Mouse (Mus musculus): ENCODE data around the gene Pabpn1l. TPM values are rescaled to one million over a fixed set of nuclear protein-coding genes. Genes with fewer than 3 reads are reported as not detected.

Pabpn1l gene
- 0.55 TPM for polyA plus RNA-seq (2012; fragmentation: generic; extraction: Trizol)

GRCm38 (mm10) chr8:122622727-122623126, at the start of gene Pabpn1l:
TSS of gene Pabpn1l (minus strand) at chr8:122622739.
- TF ChIP-seq E2F4 (IDR thresholded peaks at IDR 0.05; ENCODE audit: insufficient read depth): no peak
- peak in 1 of 3 experiments; percentile 9 for TF ChIP-seq MYOG (IDR thresholded peaks at IDR 0.05; ENCODE audit: control insufficient read depth in 1 of 3, insufficient read depth in 1 of 3, insufficient read length in 2 of 3, low read depth in 2 of 3)
- TF ChIP-seq MAX (IDR thresholded peaks at IDR 0.05; ENCODE audit: low read depth): no peak
- Histone ChIP-seq H3ac (ENCODE audit: control insufficient read depth, insufficient read length) (no peak within 1 kb of the TSS), H3K36me3 (ENCODE audit: control insufficient read depth, insufficient read depth) (no peaks in the 10 kb centered on the region), H3K4me3 (no peak within 1 kb of the TSS), H3K79me2 (ENCODE audit: control insufficient read depth, insufficient read depth) (no peaks in the 10 kb centered on the region), H3K4me2 (ENCODE audit: low read depth) (no peak within 1 kb of the TSS), H3K27me3 (ENCODE audit: control insufficient read depth, insufficient read depth, insufficient read length) (peaks cover 18% of the 10 kb centered on the region)

- Histone ChIP-seq H3K27me3 (ENCODE audit: control insufficient read depth, insufficient read depth, insufficient read length) (peaks cover 65% of the 10 kb centered on the region), H3K4me3 (no peak overlapping the region), H3K4me2 (ENCODE audit: low read depth) (no peak overlapping the region), H3ac (ENCODE audit: control insufficient read depth, insufficient read length) (no peak overlapping the region), H3K36me3 (ENCODE audit: control insufficient read depth, insufficient read depth) (no peaks in the 10 kb centered on the region), H3K79me2 (ENCODE audit: control insufficient read depth, insufficient read depth) (no peaks in the 10 kb centered on the region)
- TF ChIP-seq MYOD1 (IDR thresholded peaks at IDR 0.05; ENCODE audit: control insufficient read depth in 1 of 3, insufficient read length in 2 of 3, low read depth in 2 of 3): peak in 2 of 3 experiments; percentile 16 to 36
- peak in 1 of 3 experiments; percentile 73 for TF ChIP-seq MYOG (IDR thresholded peaks at IDR 0.05; ENCODE audit: control insufficient read depth in 1 of 3, insufficient read depth in 1 of 3, insufficient read length in 2 of 3, low read depth in 2 of 3)
- peak; percentile 8 for TF ChIP-seq TCF3 (IDR thresholded peaks at IDR 0.05; ENCODE audit: insufficient read length, low read depth)
- TF ChIP-seq REST (IDR thresholded peaks at IDR 0.05; ENCODE audit: insufficient read depth, insufficient read length): no peak
Measured at GRCm38 (mm10) chr8:122671894-122672293, 49.4 kb upstream of the Pabpn1l start.

- Histone ChIP-seq H3K4me2 (ENCODE audit: low read depth) (no peak overlapping the region), H3K36me3 (ENCODE audit: control insufficient read depth, insufficient read depth) (no peaks in the 10 kb centered on the region), H3K4me3 (no peak overlapping the region), H3ac (ENCODE audit: control insufficient read depth, insufficient read length) (no peak overlapping the region), H3K79me2 (ENCODE audit: control insufficient read depth, insufficient read depth) (no peaks in the 10 kb centered on the region), H3K27me3 (ENCODE audit: control insufficient read depth, insufficient read depth, insufficient read length) (peaks cover 65% of the 10 kb centered on the region)
- TF ChIP-seq USF1 (IDR thresholded peaks at IDR 0.05; ENCODE audit: low read depth): no peak
- no peak for TF ChIP-seq E2F4 (IDR thresholded peaks at IDR 0.05; ENCODE audit: insufficient read depth)
- TF ChIP-seq CEBPB (IDR thresholded peaks at IDR 0.05; ENCODE audit: insufficient read depth, poor library complexity, severe bottlenecking): no peak
- TF ChIP-seq MAX (IDR thresholded peaks at IDR 0.05; ENCODE audit: low read depth): no peak
- TF ChIP-seq REST (IDR thresholded peaks at IDR 0.05; ENCODE audit: insufficient read depth, insufficient read length): no peak
- TF ChIP-seq MYOG (IDR thresholded peaks at IDR 0.05; ENCODE audit: control insufficient read depth in 1 of 3, insufficient read depth in 1 of 3, insufficient read length in 2 of 3, low read depth in 2 of 3): peak in 2 of 3 experiments; percentile 37 to 82
- peak in 2 of 3 experiments; percentile 36 to 55 for TF ChIP-seq MYOD1 (IDR thresholded peaks at IDR 0.05; ENCODE audit: control insufficient read depth in 1 of 3, insufficient read length in 2 of 3, low read depth in 2 of 3)
- TF ChIP-seq TCF12 (IDR thresholded peaks at IDR 0.05; ENCODE audit: insufficient read depth, poor library complexity, severe bottlenecking): peak; percentile 8
- TF ChIP-seq SRF (IDR thresholded peaks at IDR 0.05; ENCODE audit: control insufficient read depth, insufficient read length, low read depth): no peak
- no peak for TF ChIP-seq POLR2A (IDR thresholded peaks at IDR 0.05; ENCODE audit: insufficient read length, low read depth)
- TF ChIP-seq POLR2AphosphoS2 (IDR thresholded peaks at IDR 0.05; ENCODE audit: insufficient read length, low read depth): no peak
- peak; percentile 64 for TF ChIP-seq TCF3 (IDR thresholded peaks at IDR 0.05; ENCODE audit: insufficient read length, low read depth)
Measured at GRCm38 (mm10) chr8:122670718-122671117, 48.2 kb upstream of the Pabpn1l start.

- no peaks in the 10 kb centered on the region for H3K79me2 ChIP-seq (ENCODE audit: control insufficient read depth, insufficient read depth)
- TF ChIP-seq USF1 (IDR thresholded peaks at IDR 0.05; ENCODE audit: low read depth) (no peak), REST (IDR thresholded peaks at IDR 0.05; ENCODE audit: insufficient read depth, insufficient read length) (no peak), MYOG (IDR thresholded peaks at IDR 0.05; ENCODE audit: control insufficient read depth in 1 of 3, insufficient read depth in 1 of 3, insufficient read length in 2 of 3, low read depth in 2 of 3) (no peak), MAX (IDR thresholded peaks at IDR 0.05; ENCODE audit: low read depth) (no peak), TCF3 (IDR thresholded peaks at IDR 0.05; ENCODE audit: insufficient read length, low read depth) (no peak)
- no peak overlapping the region for H3ac ChIP-seq (ENCODE audit: control insufficient read depth, insufficient read length)
- H3K4me3 ChIP-seq: no peak overlapping the region
- H3K27me3 ChIP-seq (ENCODE audit: control insufficient read depth, insufficient read depth, insufficient read length): peaks cover 65% of the 10 kb centered on the region
- H3K4me2 ChIP-seq (ENCODE audit: low read depth): no peak overlapping the region
- no peaks in the 10 kb centered on the region for H3K36me3 ChIP-seq (ENCODE audit: control insufficient read depth, insufficient read depth)
Measured at GRCm38 (mm10) chr8:122670001-122670400, 47.5 kb upstream of the Pabpn1l start.

GRCm38 (mm10) chr8:122669370-122669769, 46.8 kb upstream of the Pabpn1l start:
- Histone ChIP-seq H3K36me3 (ENCODE audit: control insufficient read depth, insufficient read depth) (no peaks in the 10 kb centered on the region), H3K4me2 (ENCODE audit: low read depth) (no peak overlapping the region), H3ac (ENCODE audit: control insufficient read depth, insufficient read length) (no peak overlapping the region), H3K4me3 (no peak overlapping the region), H3K27me3 (ENCODE audit: control insufficient read depth, insufficient read depth, insufficient read length) (peaks cover 59% of the 10 kb centered on the region), H3K79me2 (ENCODE audit: control insufficient read depth, insufficient read depth) (no peaks in the 10 kb centered on the region)
- TF ChIP-seq POLR2AphosphoS2 (IDR thresholded peaks at IDR 0.05; ENCODE audit: insufficient read length, low read depth): no peak
- peak in 1 of 3 experiments; percentile 22 for TF ChIP-seq MYOG (IDR thresholded peaks at IDR 0.05; ENCODE audit: control insufficient read depth in 1 of 3, insufficient read depth in 1 of 3, insufficient read length in 2 of 3, low read depth in 2 of 3)

GRCm38 (mm10) chr8:122667854-122668253, 45.3 kb upstream of the Pabpn1l start:
- H3K27me3 ChIP-seq (ENCODE audit: control insufficient read depth, insufficient read depth, insufficient read length): peaks cover 45% of the 10 kb centered on the region

More at GRCm38 (mm10) chr8:122667854-122668253, 45.3 kb upstream of the Pabpn1l start:
- Histone ChIP-seq H3ac (ENCODE audit: control insufficient read depth, insufficient read length) (no peak overlapping the region), H3K4me2 (ENCODE audit: low read depth) (no peak overlapping the region), H3K36me3 (ENCODE audit: control insufficient read depth, insufficient read depth) (no peaks in the 10 kb centered on the region), H3K4me3 (no peak overlapping the region), H3K79me2 (ENCODE audit: control insufficient read depth, insufficient read depth) (no peaks in the 10 kb centered on the region)
- TF ChIP-seq TCF12 (IDR thresholded peaks at IDR 0.05; ENCODE audit: insufficient read depth, poor library complexity, severe bottlenecking) (no peak), SRF (IDR thresholded peaks at IDR 0.05; ENCODE audit: control insufficient read depth, insufficient read length, low read depth) (no peak), TCF3 (IDR thresholded peaks at IDR 0.05; ENCODE audit: insufficient read length, low read depth) (peak; percentile 9), POLR2A (IDR thresholded peaks at IDR 0.05; ENCODE audit: insufficient read length, low read depth) (no peak), USF1 (IDR thresholded peaks at IDR 0.05; ENCODE audit: low read depth) (no peak), E2F4 (IDR thresholded peaks at IDR 0.05; ENCODE audit: insufficient read depth) (no peak), MYOD1 (IDR thresholded peaks at IDR 0.05; ENCODE audit: control insufficient read depth in 1 of 3, insufficient read length in 2 of 3, low read depth in 2 of 3) (peak in 2 of 3 experiments; percentile 63 to 73), POLR2AphosphoS2 (IDR thresholded peaks at IDR 0.05; ENCODE audit: insufficient read length, low read depth) (no peak), MYOG (IDR thresholded peaks at IDR 0.05; ENCODE audit: control insufficient read depth in 1 of 3, insufficient read depth in 1 of 3, insufficient read length in 2 of 3, low read depth in 2 of 3) (peak in 1 of 3 experiments; percentile 58), CEBPB (IDR thresholded peaks at IDR 0.05; ENCODE audit: insufficient read depth, poor library complexity, severe bottlenecking) (no peak), REST (IDR thresholded peaks at IDR 0.05; ENCODE audit: insufficient read depth, insufficient read length) (no peak), MAX (IDR thresholded peaks at IDR 0.05; ENCODE audit: low read depth) (no peak)

All from myocyte (in vitro differentiated cells).